Mouse (Mus musculus) heart, embryonic 15.5 days (tissue): Measurements from ENCODE around the gene Vapa. TPM values are rescaled to one million over a fixed set of nuclear protein-coding genes. Genes with fewer than 3 reads are reported as not detected.
"Not testable (repeated sequence)": the region's sequence is repeated elsewhere in the genome, so short reads cannot be mapped to it uniquely, and the experiment has no call there.

Experiments
- ATAC-seq: fragments of 200-750 bp; cut with Nextera tagmentation; replicated peaks from 2 replicates; pipeline ENCODE4 v1.8.0; 2017; ENCODE audit warnings: low read depth, moderate TSS enrichment; ENCODE audit not compliant: insufficient number of reproducible peaks, insufficient read depth, low FRiP score
- H3K27ac ChIP-seq: fragments of 300-500 bp; sonication (generic); 2 replicates; pipeline ENCODE4 v1.5.1; 2015; ENCODE audit warnings: mild to moderate bottlenecking, inconsistent platforms
- H3K27me3 ChIP-seq: fragments of 300-500 bp; sonication (generic); 2 replicates; pipeline ENCODE4 v1.6.1; 2015; ENCODE audit warnings: inconsistent platforms
- H3K36me3 ChIP-seq: fragments of 300-500 bp; sonication (generic); 2 replicates; pipeline ENCODE4 v1.6.1; 2015; ENCODE audit warnings: mild to moderate bottlenecking, inconsistent platforms
- H3K4me1 ChIP-seq: fragments of 300-500 bp; sonication (generic); replicated peaks from 2 replicates; pipeline ENCODE4 v1.6.1; 2015; ENCODE audit warnings: inconsistent platforms
- H3K4me2 ChIP-seq: fragments of 300-500 bp; sonication (generic); 2 replicates; pipeline ENCODE4 v1.6.1; 2015; ENCODE audit warnings: inconsistent platforms, mild to moderate bottlenecking, moderate library complexity
- H3K4me3 ChIP-seq: fragments of 300-500 bp; sonication (generic); 2 replicates; pipeline ENCODE4 v1.5.1; 2015; ENCODE audit warnings: mild to moderate bottlenecking, inconsistent platforms
- H3K9ac ChIP-seq: fragments of 300-500 bp; sonication (generic); 2 replicates; pipeline ENCODE4 v1.6.1; 2015; ENCODE audit warnings: mild to moderate bottlenecking, inconsistent platforms
- H3K9me3 ChIP-seq: fragments of 300-500 bp; sonication (generic); replicated peaks from 2 replicates; pipeline ENCODE4 v1.6.1; 2016; ENCODE audit warnings: inconsistent platforms
- WGBS: fragments of 180-500 bp; shearing (Covaris S2); methylation state at CpG from one replicate; pipeline ENCODE4 v1.1.7; 2015; ENCODE audit warnings: mixed read lengths; 5-methylcytosine and 5-hydroxymethylcytosine counted together
- polyA plus RNA-seq: library from polyadenylated mRNA; unstranded; fragments of >200 nt; fragmentation: Nextera tagmentation; extraction: Ambion mirVana; gene quantifications from 2 replicates; pipeline ENCODE4 v1.2.1, GENCODE M21; 2015

The Vapa gene
- polyA plus RNA-seq, 1 experiment from 2014 or later = 159 TPM

GRCm38 (mm10) chr17:65546221-65546620 lies 67.1 kb downstream of the Vapa start:
- not testable (repeated sequence) for ATAC-seq, H3K27ac ChIP-seq, H3K9me3 ChIP-seq, H3K4me2 ChIP-seq, H3K27me3 ChIP-seq, H3K4me3 ChIP-seq, H3K4me1 ChIP-seq, H3K36me3 ChIP-seq, H3K9ac ChIP-seq
- WGBS = 87% methylated on average over 4 of the region's 4 CpGs

GRCm38 (mm10) chr17:65540441-65541272 lies 72.7 kb downstream of the Vapa start, which contains the start of gene Tmem232:
TSS of gene Tmem232 (minus strand) at chr17:65540782.
- WGBS = 15% methylated on average over 26 of the region's 26 CpGs
- ATAC-seq = peak; percentile 76
- H3K27ac ChIP-seq = peak within 1 kb of the TSS; percentile 21; the same call in 1 of the 2 replicates

DNA sequence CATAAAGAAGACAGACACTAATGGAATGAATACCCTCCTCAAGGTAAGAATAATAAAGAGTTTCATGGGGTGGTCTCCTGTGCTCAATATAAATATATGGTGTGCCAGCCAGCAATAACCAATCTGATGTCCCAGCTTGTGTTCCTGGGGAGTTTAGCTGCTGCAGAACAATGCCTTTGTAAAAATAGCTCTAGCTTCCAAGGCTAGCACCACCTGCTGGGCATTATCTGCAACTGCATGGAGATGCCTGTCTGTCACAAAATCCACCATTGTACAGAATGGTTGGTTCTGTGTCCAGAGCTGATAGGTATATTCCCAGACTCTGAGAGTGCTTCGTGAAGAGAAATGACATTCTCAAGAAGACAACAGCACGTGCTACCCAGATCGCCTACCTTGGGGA lies 77.2 kb downstream of the Vapa start:
- no peak for ATAC-seq
- Histone ChIP-seq H3K9ac (no peak overlapping the region), H3K27me3 (no peaks in the 10 kb centered on the region), H3K9me3 (no peaks in the 10 kb centered on the region), H3K27ac (no peak overlapping the region), H3K4me1 (peaks cover 4% of the 10 kb centered on the region), H3K36me3 (no peaks in the 10 kb centered on the region), H3K4me3 (no peak overlapping the region), H3K4me2 (no peak overlapping the region)
- whole genome bisulfite sequencing = 21% methylated on average over 3 of the region's 3 CpGs

More at GRCm38 (mm10) chr17:65540441-65541272, 72.7 kb downstream of the Vapa start, which contains the start of gene Tmem232:
- H3K4me1 ChIP-seq = peaks cover 4% of the 10 kb centered on the region
- no peaks in the 10 kb centered on the region for H3K27me3 ChIP-seq
- no peaks in the 10 kb centered on the region for H3K9me3 ChIP-seq
- H3K4me3 ChIP-seq = peak within 1 kb of the TSS; percentile 45
- H3K9ac ChIP-seq = no peak within 1 kb of the TSS
- H3K36me3 ChIP-seq = no peaks in the 10 kb centered on the region
- peak within 1 kb of the TSS; percentile 66 for H3K4me2 ChIP-seq

GRCm38 (mm10) chr17:65532381-65532780 lies 81.0 kb downstream of the Vapa start:
- H3K9ac ChIP-seq, H3K36me3 ChIP-seq, H3K4me2 ChIP-seq, H3K4me3 ChIP-seq, H3K27ac ChIP-seq, H3K9me3 ChIP-seq, H3K27me3 ChIP-seq, ATAC-seq: not testable (repeated sequence)
- peaks cover 10% of the 10 kb centered on the region for H3K4me1 ChIP-seq

Other genes with a start within 250 kb of the Vapa start
- gene Tmem232, start 72.8 kb downstream of the Vapa start, polyA plus RNA-seq = not detected in 2 replicates
- gene Txndc2, start 28.6 kb upstream of the Vapa start, polyA plus RNA-seq = 0.10 TPM in 1 of 2 replicates, not detected in the other
- 26.0 and 28.8 TPM in 2 replicates for gene Rab31, start 159.2 kb upstream of the Vapa start, polyA plus RNA-seq
- 25.0 and 30.5 TPM in 2 replicates for gene Ppp4r1, start 169.0 kb upstream of the Vapa start, polyA plus RNA-seq